Mouse (Mus musculus): ENCODE results near the gene Mroh7. TPM values are rescaled to one million over a fixed set of nuclear protein-coding genes. Genes with fewer than 3 reads are reported as not detected.

The Mroh7 gene
- polyA plus RNA-seq, 1 experiment from 2014 or later: 0.74 TPM

- WGBS: 83% methylated on average over 2 of the region's 2 CpGs
- no peak overlapping the region for H3K4me3 ChIP-seq (ENCODE audit: low read length)
- H3K9ac ChIP-seq (replicated peaks; ENCODE audit: low read length): no peak overlapping the region
- no peaks in the 10 kb centered on the region for H3K4me1 ChIP-seq (ENCODE audit: insufficient read depth, low read length)
- H3K4me2 ChIP-seq (replicated peaks; ENCODE audit: low read depth, low read length): no peak overlapping the region
- no peak for ATAC-seq (ENCODE audit: low FRiP score, low TSS enrichment)
- H3K36me3 ChIP-seq (ENCODE audit: insufficient read depth, low read length): peaks cover 87% of the 10 kb centered on the region
- no peak overlapping the region for H3K27ac ChIP-seq (ENCODE audit: low read length)
- H3K27me3 ChIP-seq (ENCODE audit: insufficient read depth, low read length): no peaks in the 10 kb centered on the region
- H3K9me3 ChIP-seq (ENCODE audit: low read length): no peaks in the 10 kb centered on the region
Observed at GRCm38 (mm10) chr4:106666546-106666945, 64.2 kb downstream of the Mroh7 start.

- Histone ChIP-seq H3K9ac (replicated peaks; ENCODE audit: low read length) (no peak overlapping the region), H3K4me3 (ENCODE audit: low read length) (no peak overlapping the region), H3K4me1 (ENCODE audit: insufficient read depth, low read length) (no peaks in the 10 kb centered on the region), H3K9me3 (ENCODE audit: low read length) (no peaks in the 10 kb centered on the region), H3K27me3 (ENCODE audit: insufficient read depth, low read length) (no peaks in the 10 kb centered on the region), H3K36me3 (ENCODE audit: insufficient read depth, low read length) (peaks cover 83% of the 10 kb centered on the region), H3K4me2 (replicated peaks; ENCODE audit: low read depth, low read length) (no peak overlapping the region), H3K27ac (ENCODE audit: low read length) (peak overlapping the region; percentile 43; the same call in 1 of the 2 replicates)
- no peak for ATAC-seq (ENCODE audit: low FRiP score, low TSS enrichment)
- 73% methylated on average over 10 of the region's 10 CpGs for WGBS
Observed at GRCm38 (mm10) chr4:106665673-106666072, 65.1 kb downstream of the Mroh7 start.

DNA sequence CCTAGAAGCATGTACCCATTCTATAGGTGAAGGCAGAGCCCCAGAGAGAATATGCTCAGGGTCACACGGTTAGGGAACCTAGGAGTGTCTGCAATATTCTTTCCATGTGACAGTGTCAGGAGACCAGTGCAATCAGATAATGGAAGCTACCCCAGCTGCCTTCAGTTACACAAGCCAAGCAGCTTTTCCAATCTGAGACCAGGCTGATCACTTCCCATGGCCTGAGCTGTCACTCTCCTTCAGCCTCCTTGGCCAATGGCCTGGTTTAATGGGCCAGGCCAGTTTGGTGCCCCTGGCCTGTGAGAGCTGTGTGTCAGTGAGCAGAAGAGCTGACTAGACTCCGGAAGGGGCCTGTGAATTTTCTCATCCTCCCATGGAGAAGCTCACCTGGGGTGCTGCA is 65.5 kb downstream of the Mroh7 start:
- Histone ChIP-seq H3K9ac (replicated peaks; ENCODE audit: low read length) (no peak overlapping the region), H3K9me3 (ENCODE audit: low read length) (no peaks in the 10 kb centered on the region), H3K27ac (ENCODE audit: low read length) (peak overlapping the region; percentile 55; the same call in 1 of the 2 replicates), H3K36me3 (ENCODE audit: insufficient read depth, low read length) (peaks cover 81% of the 10 kb centered on the region), H3K4me1 (ENCODE audit: insufficient read depth, low read length) (no peaks in the 10 kb centered on the region), H3K4me2 (replicated peaks; ENCODE audit: low read depth, low read length) (no peak overlapping the region), H3K27me3 (ENCODE audit: insufficient read depth, low read length) (no peaks in the 10 kb centered on the region), H3K4me3 (ENCODE audit: low read length) (no peak overlapping the region)
- no peak for ATAC-seq (ENCODE audit: low FRiP score, low TSS enrichment)
- 98% methylated on average over 2 of the region's 2 CpGs for WGBS

DNA sequence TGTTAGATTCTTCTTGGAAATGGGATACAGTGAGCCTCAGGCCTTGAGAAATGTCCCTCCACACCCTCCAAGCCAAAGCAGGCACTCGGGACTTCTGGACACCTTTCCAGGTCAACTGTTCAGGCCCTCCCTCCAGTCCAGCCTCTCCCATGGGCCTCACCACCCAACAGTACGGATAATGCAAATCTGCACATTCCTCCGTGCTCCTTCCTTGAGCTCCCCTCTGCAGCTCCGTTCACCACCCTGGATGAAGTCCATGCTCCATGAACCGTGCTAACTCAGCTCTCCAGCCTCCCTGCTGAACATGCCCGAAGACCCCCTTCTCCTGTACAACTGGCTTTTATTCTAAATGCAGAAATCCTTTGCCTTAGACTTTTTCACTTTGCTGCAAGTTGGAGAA is 66.0 kb downstream of the Mroh7 start:
- no peaks in the 10 kb centered on the region for H3K27me3 ChIP-seq (ENCODE audit: insufficient read depth, low read length)
- no peak overlapping the region for H3K9ac ChIP-seq (replicated peaks; ENCODE audit: low read length)
- peaks cover 81% of the 10 kb centered on the region for H3K36me3 ChIP-seq (ENCODE audit: insufficient read depth, low read length)
- H3K4me1 ChIP-seq (ENCODE audit: insufficient read depth, low read length): no peaks in the 10 kb centered on the region
- no peak overlapping the region for H3K4me3 ChIP-seq (ENCODE audit: low read length)
- H3K9me3 ChIP-seq (ENCODE audit: low read length): no peaks in the 10 kb centered on the region
- H3K27ac ChIP-seq (ENCODE audit: low read length): peak overlapping the region; percentile 55; the same call in 1 of the 2 replicates
- WGBS: 74% methylated on average over 6 of the region's 6 CpGs
- no peak overlapping the region for H3K4me2 ChIP-seq (replicated peaks; ENCODE audit: low read depth, low read length)
- peak; percentile 49; the same call in 1 of the 2 replicates for ATAC-seq (ENCODE audit: low FRiP score, low TSS enrichment)

DNA sequence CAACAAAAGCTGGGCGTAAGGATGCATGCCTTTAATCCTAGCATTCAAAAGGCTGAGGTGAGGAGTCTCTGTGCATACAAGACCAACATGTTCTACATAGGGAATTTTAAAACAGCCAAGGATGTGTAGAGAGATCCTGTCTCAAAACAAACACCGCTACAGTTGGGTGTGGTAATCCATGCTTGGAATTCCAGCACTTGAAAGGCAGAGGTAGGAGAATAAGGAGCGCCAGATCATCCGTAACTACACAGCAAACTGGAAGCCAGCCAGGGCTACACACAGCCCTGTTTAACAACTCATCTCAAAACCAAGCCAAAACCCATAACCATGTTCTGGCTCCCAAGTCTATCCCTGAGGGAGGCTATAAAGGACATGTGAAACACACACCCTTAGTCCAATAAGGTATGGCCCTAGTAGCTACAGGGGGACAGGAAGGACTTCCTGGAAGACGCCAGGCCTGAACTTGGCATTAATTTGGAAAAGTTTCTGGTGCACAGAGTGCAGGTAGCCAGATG is 66.7 kb downstream of the Mroh7 start:
- H3K36me3 ChIP-seq (ENCODE audit: insufficient read depth, low read length): peaks cover 79% of the 10 kb centered on the region
- 86% methylated on average over 5 of the region's 5 CpGs for WGBS
- no peak overlapping the region for H3K4me3 ChIP-seq (ENCODE audit: low read length)
- H3K9ac ChIP-seq (replicated peaks; ENCODE audit: low read length): no peak overlapping the region
- H3K4me2 ChIP-seq (replicated peaks; ENCODE audit: low read depth, low read length): no peak overlapping the region
- peak overlapping the region; percentile 55; the same call in 1 of the 2 replicates for H3K27ac ChIP-seq (ENCODE audit: low read length)
- no peaks in the 10 kb centered on the region for H3K4me1 ChIP-seq (ENCODE audit: insufficient read depth, low read length)
- no peak for ATAC-seq (ENCODE audit: low FRiP score, low TSS enrichment)
- H3K27me3 ChIP-seq (ENCODE audit: insufficient read depth, low read length): no peaks in the 10 kb centered on the region
- H3K9me3 ChIP-seq (ENCODE audit: low read length): no peaks in the 10 kb centered on the region

- no peak for ATAC-seq (ENCODE audit: low FRiP score, low TSS enrichment)
- Histone ChIP-seq H3K4me2 (replicated peaks; ENCODE audit: low read depth, low read length) (no peak overlapping the region), H3K27ac (ENCODE audit: low read length) (0 out of 2 replicates have a peak overlapping the region, but pooled peaks have one; percentile 6), H3K9me3 (ENCODE audit: low read length) (no peaks in the 10 kb centered on the region), H3K4me3 (ENCODE audit: low read length) (no peak overlapping the region), H3K27me3 (ENCODE audit: insufficient read depth, low read length) (no peaks in the 10 kb centered on the region), H3K36me3 (ENCODE audit: insufficient read depth, low read length) (peaks cover 47% of the 10 kb centered on the region), H3K9ac (replicated peaks; ENCODE audit: low read length) (no peak overlapping the region), H3K4me1 (ENCODE audit: insufficient read depth, low read length) (peaks cover 24% of the 10 kb centered on the region)
- 25% methylated on average over 10 of the region's 10 CpGs for WGBS
Observed at GRCm38 (mm10) chr4:106655681-106656080, 75.0 kb downstream of the Mroh7 start.

DNA sequence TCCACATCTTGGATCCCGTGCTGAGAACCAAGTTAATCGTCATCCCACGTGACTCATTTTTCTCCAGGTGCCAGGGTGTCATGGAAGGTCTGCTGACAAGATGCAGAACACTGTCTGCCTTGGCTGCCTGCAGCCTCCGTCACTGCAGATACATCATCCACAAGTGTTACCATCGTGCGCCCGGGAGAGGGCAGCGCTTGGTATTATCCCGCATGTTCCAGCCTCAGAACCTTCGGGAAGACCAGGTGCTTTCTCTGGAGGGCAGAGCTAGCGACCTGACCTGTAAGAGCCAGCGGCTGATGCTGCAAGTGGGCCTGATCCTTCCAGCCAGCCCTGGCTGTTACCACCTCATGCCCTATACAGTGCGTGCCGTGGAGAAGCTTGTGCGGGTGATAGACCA is 77.7 kb downstream of the Mroh7 start:
- 90% methylated on average over 15 of the region's 15 CpGs for WGBS
- H3K4me2 ChIP-seq (replicated peaks; ENCODE audit: low read depth, low read length): no peak overlapping the region

DNA sequence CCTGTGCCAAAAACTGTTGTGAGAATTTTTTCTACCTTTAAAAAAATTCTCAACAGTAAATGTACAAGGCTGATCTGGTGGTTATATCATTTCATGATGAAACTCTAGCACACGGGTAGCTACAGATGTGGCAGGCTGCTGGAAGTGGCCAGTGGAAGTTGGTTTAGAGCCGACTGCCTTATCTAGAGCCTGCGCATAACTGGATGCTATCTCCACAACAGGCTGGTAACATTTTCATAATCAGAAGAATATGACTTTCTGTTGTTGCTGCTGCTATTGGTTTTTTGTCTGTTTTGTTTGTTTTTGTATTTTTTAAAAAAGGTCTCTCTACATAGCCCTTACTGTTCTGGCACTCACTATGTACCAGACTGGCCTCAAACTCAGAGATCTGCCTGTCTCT is 78.2 kb downstream of the Mroh7 start:
- Histone ChIP-seq H3K4me1 (ENCODE audit: insufficient read depth, low read length) (peaks cover 24% of the 10 kb centered on the region), H3K9me3 (ENCODE audit: low read length) (no peaks in the 10 kb centered on the region), H3K9ac (replicated peaks; ENCODE audit: low read length) (no peak overlapping the region), H3K4me2 (replicated peaks; ENCODE audit: low read depth, low read length) (no peak overlapping the region), H3K27me3 (ENCODE audit: insufficient read depth, low read length) (no peaks in the 10 kb centered on the region), H3K4me3 (ENCODE audit: low read length) (no peak overlapping the region), H3K36me3 (ENCODE audit: insufficient read depth, low read length) (peaks cover 30% of the 10 kb centered on the region), H3K27ac (ENCODE audit: low read length) (no peak overlapping the region)
- no peak for ATAC-seq (ENCODE audit: low FRiP score, low TSS enrichment)
- WGBS: 89% methylated on average over 3 of the region's 3 CpGs

More for the DNA sequence above, 77.7 kb downstream of the Mroh7 start:
- no peak overlapping the region for H3K9ac ChIP-seq (replicated peaks; ENCODE audit: low read length)
- no peak for ATAC-seq (ENCODE audit: low FRiP score, low TSS enrichment)
- H3K27ac ChIP-seq (ENCODE audit: low read length): no peak overlapping the region
- no peak overlapping the region for H3K4me3 ChIP-seq (ENCODE audit: low read length)
- peaks cover 24% of the 10 kb centered on the region for H3K4me1 ChIP-seq (ENCODE audit: insufficient read depth, low read length)
- H3K27me3 ChIP-seq (ENCODE audit: insufficient read depth, low read length): no peaks in the 10 kb centered on the region
- H3K36me3 ChIP-seq (ENCODE audit: insufficient read depth, low read length): peaks cover 35% of the 10 kb centered on the region
- H3K9me3 ChIP-seq (ENCODE audit: low read length): no peaks in the 10 kb centered on the region

DNA sequence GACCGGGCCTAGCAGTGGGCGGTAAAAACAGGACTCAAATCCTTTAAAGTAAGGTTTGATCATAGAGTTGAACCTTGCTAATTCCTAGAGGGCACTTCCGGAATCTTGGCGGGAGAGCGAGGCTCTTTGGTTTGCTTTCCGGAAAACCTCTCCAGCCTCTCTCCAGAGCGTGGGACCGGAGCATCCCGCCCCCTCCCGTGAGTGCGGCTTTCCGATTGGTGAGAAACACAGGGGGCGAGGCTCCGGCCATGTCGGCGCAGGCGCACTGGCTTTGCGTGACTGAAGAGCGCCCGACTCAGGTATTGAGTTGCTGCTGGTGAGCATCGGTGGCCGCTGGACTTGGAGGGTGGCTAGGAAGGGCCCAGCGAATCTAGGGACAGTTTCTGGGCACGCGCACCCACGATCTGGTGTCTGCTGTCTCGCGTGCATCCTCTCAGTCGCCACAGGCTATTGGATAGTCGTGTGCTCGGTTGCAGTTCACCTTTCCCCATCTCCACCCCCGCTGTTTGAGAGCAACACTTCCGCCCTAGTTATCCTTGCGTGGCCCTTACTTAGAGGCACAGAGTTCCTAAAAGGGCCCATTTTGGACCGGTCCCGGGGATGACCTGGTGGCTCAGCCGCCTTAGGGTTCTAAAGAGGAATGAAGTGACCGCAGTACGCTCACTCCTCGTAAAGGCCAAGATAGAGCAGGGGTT is 79.7 kb downstream of the Mroh7 start, which contains the start of gene Pars2:
TSS of gene Pars2 (plus strand) at position 237 of the 695 bp plus-strand sequence.
- H3K4me2 ChIP-seq (replicated peaks; ENCODE audit: low read depth, low read length): peak within 1 kb of the TSS; percentile 71
- H3K4me1 ChIP-seq (ENCODE audit: insufficient read depth, low read length): peaks cover 35% of the 10 kb centered on the region
- H3K36me3 ChIP-seq (ENCODE audit: insufficient read depth, low read length): peaks cover 22% of the 10 kb centered on the region
- ATAC-seq (ENCODE audit: low FRiP score, low TSS enrichment): peak; percentile 92
- peak within 1 kb of the TSS; percentile 82 for H3K9ac ChIP-seq (replicated peaks; ENCODE audit: low read length)
- H3K27me3 ChIP-seq (ENCODE audit: insufficient read depth, low read length): no peaks in the 10 kb centered on the region
- no peaks in the 10 kb centered on the region for H3K9me3 ChIP-seq (ENCODE audit: low read length)
- H3K27ac ChIP-seq (ENCODE audit: low read length): peak within 1 kb of the TSS; percentile 73
- peak within 1 kb of the TSS; percentile 64 for H3K4me3 ChIP-seq (ENCODE audit: low read length)
- 1% methylated on average over 40 of the region's 40 CpGs for WGBS

- Histone ChIP-seq H3K9ac (replicated peaks; ENCODE audit: low read length) (0 out of 2 replicates have a peak overlapping the region, but pooled peaks have one; percentile 5), H3K27ac (ENCODE audit: low read length) (peak overlapping the region; percentile 10; the same call in 1 of the 2 replicates), H3K4me1 (ENCODE audit: insufficient read depth, low read length) (peaks cover 53% of the 10 kb centered on the region), H3K27me3 (ENCODE audit: insufficient read depth, low read length) (no peaks in the 10 kb centered on the region), H3K36me3 (ENCODE audit: insufficient read depth, low read length) (no peaks in the 10 kb centered on the region), H3K9me3 (ENCODE audit: low read length) (no peaks in the 10 kb centered on the region), H3K4me2 (replicated peaks; ENCODE audit: low read depth, low read length) (no peak overlapping the region), H3K4me3 (ENCODE audit: low read length) (no peak overlapping the region)
- WGBS: 36% methylated on average over 6 of the region's 6 CpGs
- ATAC-seq (ENCODE audit: low FRiP score, low TSS enrichment): no peak
Observed at GRCm38 (mm10) chr4:106647137-106647536, 83.6 kb downstream of the Mroh7 start.

All from kidney, embryonic 16.5 days (tissue).